Mouse (Mus musculus) thymus, postnatal 0 days (tissue): ENCODE data around the gene Vmn2r67. TPM values are rescaled to one million over a fixed set of nuclear protein-coding genes. Genes with fewer than 3 reads are reported as not detected.
"Not testable (repeated sequence)": the region's sequence is repeated elsewhere in the genome, so short reads cannot be mapped to it uniquely, and the experiment has no call there.

Experiments
- DNase-seq: peaks from one replicate; pipeline ENCODE4 v3.0.0-alpha.2; 2015; ENCODE audit warnings: low spot score
- polyA plus RNA-seq: library from polyadenylated mRNA; unstranded; fragments of >200 nt; fragmentation: Nextera tagmentation; extraction: Ambion mirVana; gene quantifications from 2 replicates; pipeline ENCODE4 v1.2.1, GENCODE M21; 2015

Vmn2r67 gene
- polyA plus RNA-seq = not detected in 2 replicates

GRCm38 (mm10) chr7:85155898-85156297, at the start of gene Vmn2r67:
Vmn2r67 (minus strand) TSS chr7:85155998.
- no peak for DNase-seq

GRCm38 (mm10) chr7:85104531-85104930, 51.3 kb downstream of the Vmn2r67 start:
- DNase-seq = not testable (repeated sequence)

Other genes starting within 250 kb of the Vmn2r67 start
- gene Vmn2r65, start 191.9 kb downstream of the Vmn2r67 start, polyA plus RNA-seq = not detected in 2 replicates
- not detected in 2 replicates for gene Vmn2r66, start 143.7 kb downstream of the Vmn2r67 start, polyA plus RNA-seq
- not detected in 2 replicates for gene Vmn2r68, start 81.8 kb upstream of the Vmn2r67 start, polyA plus RNA-seq